Mouse (Mus musculus): Measurements from ENCODE around the gene Ppp1cb. TPM values are rescaled to one million over a fixed set of nuclear protein-coding genes. Genes with fewer than 3 reads are reported as not detected.

Ppp1cb gene
- polyA plus RNA-seq, 1 experiment: 4.5 TPM

- H3K36me3 ChIP-seq (ENCODE audit: control insufficient read depth, insufficient read depth, low read length): peaks cover 30% of the 10 kb centered on the region
- no peak overlapping the region for H3K27ac ChIP-seq (ENCODE audit: insufficient read depth, low read depth, low read length)
- 82% methylated on average over 3 of the region's 3 CpGs for WGBS
- no peaks in the 10 kb centered on the region for H3K4me1 ChIP-seq (ENCODE audit: control insufficient read depth, insufficient read depth, insufficient read length, low read length)
- TF ChIP-seq POLR2A (IDR thresholded peaks at IDR 0.05; ENCODE audit: low read depth, low read length) (no peak), CTCF (IDR thresholded peaks at IDR 0.05; ENCODE audit: extremely low read depth, insufficient read length, insufficient replicate concordance, low read depth, low read length) (no peak)
- H3K27me3 ChIP-seq (ENCODE audit: control insufficient read depth, insufficient read depth, low read length): no peaks in the 10 kb centered on the region
- no peak overlapping the region for H3K4me3 ChIP-seq (ENCODE audit: low read depth, low read length)
These were observed 35.5 kb downstream of the Ppp1cb start for GRCm38 (mm10) chr5:32494084-32494700.

- H3K4me3 ChIP-seq (ENCODE audit: low read depth, low read length): no peak overlapping the region
- TF ChIP-seq CTCF (IDR thresholded peaks at IDR 0.05; ENCODE audit: extremely low read depth, insufficient read length, insufficient replicate concordance, low read depth, low read length) (no peak), POLR2A (IDR thresholded peaks at IDR 0.05; ENCODE audit: low read depth, low read length) (no peak)
- no peaks in the 10 kb centered on the region for H3K27me3 ChIP-seq (ENCODE audit: control insufficient read depth, insufficient read depth, low read length)
- no peaks in the 10 kb centered on the region for H3K4me1 ChIP-seq (ENCODE audit: control insufficient read depth, insufficient read depth, insufficient read length, low read length)
- WGBS: 53% methylated on average over 3 of the region's 3 CpGs
- H3K27ac ChIP-seq (ENCODE audit: insufficient read depth, low read depth, low read length): no peak overlapping the region
- peaks cover 2% of the 10 kb centered on the region; the same call in 1 of the 2 replicates for H3K36me3 ChIP-seq (ENCODE audit: control insufficient read depth, insufficient read depth, low read length)
These were observed 50.1 kb downstream of the Ppp1cb start for GRCm38 (mm10) chr5:32508766-32509165.

GRCm38 (mm10) chr5:32520381-32520780 is 61.7 kb downstream of the Ppp1cb start:
- no peaks in the 10 kb centered on the region for H3K36me3 ChIP-seq (ENCODE audit: control insufficient read depth, insufficient read depth, low read length)
- H3K4me3 ChIP-seq (ENCODE audit: low read depth, low read length): no peak overlapping the region
- no peaks in the 10 kb centered on the region for H3K4me1 ChIP-seq (ENCODE audit: control insufficient read depth, insufficient read depth, insufficient read length, low read length)
- no peak overlapping the region for H3K27ac ChIP-seq (ENCODE audit: insufficient read depth, low read depth, low read length)
- WGBS: 58% methylated on average over 1 of the region's 1 CpGs
- TF ChIP-seq POLR2A (IDR thresholded peaks at IDR 0.05; ENCODE audit: low read depth, low read length) (no peak), CTCF (IDR thresholded peaks at IDR 0.05; ENCODE audit: extremely low read depth, insufficient read length, insufficient replicate concordance, low read depth, low read length) (peak; percentile 60; the same call in 1 of the 2 replicates)
- no peaks in the 10 kb centered on the region for H3K27me3 ChIP-seq (ENCODE audit: control insufficient read depth, insufficient read depth, low read length)

GRCm38 (mm10) chr5:32549449-32549848 is 90.8 kb downstream of the Ppp1cb start:
- Histone ChIP-seq H3K27ac (ENCODE audit: insufficient read depth, low read depth, low read length) (no peak overlapping the region), H3K27me3 (ENCODE audit: control insufficient read depth, insufficient read depth, low read length) (no peaks in the 10 kb centered on the region), H3K36me3 (ENCODE audit: control insufficient read depth, insufficient read depth, low read length) (no peaks in the 10 kb centered on the region), H3K4me3 (ENCODE audit: low read depth, low read length) (no peak overlapping the region), H3K4me1 (ENCODE audit: control insufficient read depth, insufficient read depth, insufficient read length, low read length) (no peaks in the 10 kb centered on the region)
- WGBS: 44% methylated on average over 2 of the region's 2 CpGs
- no peak for TF ChIP-seq POLR2A (IDR thresholded peaks at IDR 0.05; ENCODE audit: low read depth, low read length)
- no peak for TF ChIP-seq CTCF (IDR thresholded peaks at IDR 0.05; ENCODE audit: extremely low read depth, insufficient read length, insufficient replicate concordance, low read depth, low read length)

DNA sequence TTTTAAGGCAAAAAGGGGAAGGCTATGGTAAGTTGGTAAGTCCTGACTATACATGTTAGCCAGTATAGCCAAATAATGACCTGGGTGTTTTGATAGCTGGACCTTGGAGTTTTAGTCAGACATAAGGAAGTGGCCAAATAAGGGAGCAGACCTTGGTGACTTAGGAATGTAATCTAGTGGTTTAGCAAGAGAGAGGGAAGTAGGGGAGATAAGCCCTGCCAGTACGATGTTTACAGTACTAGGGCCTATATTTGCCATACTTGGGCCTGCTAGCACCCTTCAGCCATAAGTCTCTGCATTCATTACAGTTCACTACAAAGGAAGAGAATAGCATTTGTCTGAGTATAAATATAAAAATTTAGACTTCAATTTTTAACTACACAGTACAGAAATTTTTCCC is 106.1 kb downstream of the Ppp1cb start:
- Histone ChIP-seq H3K27me3 (ENCODE audit: control insufficient read depth, insufficient read depth, low read length) (no peaks in the 10 kb centered on the region), H3K4me3 (ENCODE audit: low read depth, low read length) (no peak overlapping the region), H3K36me3 (ENCODE audit: control insufficient read depth, insufficient read depth, low read length) (no peaks in the 10 kb centered on the region), H3K27ac (ENCODE audit: insufficient read depth, low read depth, low read length) (no peak overlapping the region), H3K4me1 (ENCODE audit: control insufficient read depth, insufficient read depth, insufficient read length, low read length) (no peaks in the 10 kb centered on the region)
- TF ChIP-seq CTCF (IDR thresholded peaks at IDR 0.05; ENCODE audit: extremely low read depth, insufficient read length, insufficient replicate concordance, low read depth, low read length): no peak
- no peak for TF ChIP-seq POLR2A (IDR thresholded peaks at IDR 0.05; ENCODE audit: low read depth, low read length)
- WGBS: 17% methylated on average over 1 of the region's 1 CpGs

Other genes with a start within 250 kb of the Ppp1cb start
- gene Plb1, start 226.1 kb upstream of the Ppp1cb start, polyA plus RNA-seq (2012; rRNA removed): 0.06 and 148 TPM in 2 replicates
- gene Yes1, start 152.3 kb downstream of the Ppp1cb start, polyA plus RNA-seq (2012; rRNA removed): 2.2 and 5.0 TPM in 2 replicates